Mouse (Mus musculus): ENCODE measurements around the gene Ubash3a.

GRCm38 (mm10) chr17:31208654-31209053 is 981 bp downstream of the Ubash3a start:
- TF ChIP-seq CTCF (IDR thresholded peaks at IDR 0.05; ENCODE audit: insufficient read depth, low read depth, low read length) (no peak), POLR2A (IDR thresholded peaks at IDR 0.05; ENCODE audit: insufficient read depth, low read depth, low read length) (no peak)

All from olfactory bulb, adult 2 months (tissue).